Mouse (Mus musculus) splenic B cell, adult 2 months (primary cell): Measurements from ENCODE around the gene Rai1.

ENCODE experiments used
- DNase-seq: peaks from one replicate; pipeline ENCODE4 v3.0.0-alpha.2; 2011; ENCODE audit warnings: low read depth, low spot score
- H3K27me3 ChIP-seq: 2 replicates; pipeline ENCODE4 v1.6.1; 2012; ENCODE audit warnings: mild to moderate bottlenecking, low read length, moderate library complexity, mixed read lengths; ENCODE audit not compliant: control insufficient read depth, poor library complexity, insufficient read depth, severe bottlenecking
- H3K36me3 ChIP-seq: 2 replicates; pipeline ENCODE4 v1.6.1; 2012; ENCODE audit warnings: mild to moderate bottlenecking, low read length, moderate library complexity, mixed read lengths; ENCODE audit not compliant: control insufficient read depth, poor library complexity, insufficient read depth, severe bottlenecking

Rai1 gene

GRCm38 (mm10) chr11:60127863-60128512 lies 23.2 kb downstream of the Rai1 start:
- no peaks in the 10 kb centered on the region for H3K27me3 ChIP-seq
- no peaks in the 10 kb centered on the region for H3K36me3 ChIP-seq
- DNase-seq: no peak

- DNase-seq: peak; percentile 26
- no peaks in the 10 kb centered on the region for H3K36me3 ChIP-seq
- no peaks in the 10 kb centered on the region for H3K27me3 ChIP-seq
Measured at GRCm38 (mm10) chr11:60130516-60130915, 25.7 kb downstream of the Rai1 start.

- H3K27me3 ChIP-seq: no peaks in the 10 kb centered on the region
- no peak for DNase-seq
- H3K36me3 ChIP-seq: no peaks in the 10 kb centered on the region
Measured at GRCm38 (mm10) chr11:60132061-60132460, 27.2 kb downstream of the Rai1 start.

DNA sequence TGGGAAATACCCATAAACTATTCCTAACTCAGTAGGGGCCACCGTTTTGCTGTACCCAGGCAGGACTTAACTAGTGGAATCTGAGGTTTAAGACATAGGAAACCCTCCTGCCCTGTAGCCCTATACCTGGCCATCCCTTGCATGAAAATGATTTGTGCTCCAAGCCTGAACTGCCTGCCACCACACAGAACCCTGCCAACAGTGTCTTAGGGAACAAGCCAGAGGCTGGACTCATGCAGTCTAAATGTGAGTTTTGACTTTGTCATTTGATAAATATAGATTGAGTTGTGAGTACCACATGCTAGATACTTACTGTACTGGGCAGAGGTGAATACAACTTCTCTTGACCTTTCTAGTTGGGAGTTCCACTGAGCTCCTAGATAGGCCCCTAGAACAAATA lies 31.7 kb downstream of the Rai1 start:
- no peaks in the 10 kb centered on the region for H3K27me3 ChIP-seq
- no peaks in the 10 kb centered on the region for H3K36me3 ChIP-seq
- DNase-seq: no peak

GRCm38 (mm10) chr11:60137170-60137569 lies 32.4 kb downstream of the Rai1 start:
- DNase-seq: no peak
- H3K36me3 ChIP-seq: no peaks in the 10 kb centered on the region
- H3K27me3 ChIP-seq: no peaks in the 10 kb centered on the region

DNA sequence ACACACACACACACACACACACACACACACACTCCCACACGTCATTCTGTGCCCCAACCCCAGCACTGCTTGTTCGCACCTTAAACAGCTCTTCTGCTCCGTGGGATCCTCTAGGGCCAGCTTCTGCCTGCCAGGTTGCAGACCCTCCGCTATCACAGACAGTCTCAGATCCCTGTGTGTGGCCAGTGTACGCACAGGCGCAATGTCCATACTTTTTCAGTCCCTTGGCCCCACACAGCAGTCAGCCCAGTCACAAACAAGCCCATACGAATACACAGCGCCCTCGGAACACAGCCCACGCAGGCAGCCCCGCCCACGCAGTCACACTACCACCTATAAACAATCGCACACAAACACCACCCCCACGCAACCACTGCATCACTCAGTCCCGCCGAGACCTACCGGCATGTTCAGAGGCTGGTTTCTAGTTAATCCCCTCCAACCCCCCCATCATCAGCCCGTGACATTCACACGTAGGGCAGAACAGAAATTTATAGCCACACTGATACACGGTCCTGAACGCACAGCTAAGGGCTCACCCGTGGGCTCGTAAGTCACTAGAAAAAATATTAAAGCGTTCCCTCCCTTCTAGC lies 34.4 kb downstream of the Rai1 start:
- Histone ChIP-seq H3K36me3 (no peaks in the 10 kb centered on the region), H3K27me3 (no peaks in the 10 kb centered on the region)
- DNase-seq: peak; percentile 21

GRCm38 (mm10) chr11:60139734-60140371 lies 35.0 kb downstream of the Rai1 start:
- no peaks in the 10 kb centered on the region for H3K27me3 ChIP-seq
- no peak for DNase-seq
- no peaks in the 10 kb centered on the region for H3K36me3 ChIP-seq

- Histone ChIP-seq H3K27me3 (no peaks in the 10 kb centered on the region), H3K36me3 (no peaks in the 10 kb centered on the region)
- DNase-seq: no peak
Measured at GRCm38 (mm10) chr11:60140586-60141284, 35.9 kb downstream of the Rai1 start.

GRCm38 (mm10) chr11:60141285-60141608 lies 36.4 kb downstream of the Rai1 start:
- H3K27me3 ChIP-seq: no peaks in the 10 kb centered on the region
- no peak for DNase-seq
- H3K36me3 ChIP-seq: 0 out of 2 replicates have a peak, but pooled peaks cover 2% of the 10 kb centered on the region

DNA sequence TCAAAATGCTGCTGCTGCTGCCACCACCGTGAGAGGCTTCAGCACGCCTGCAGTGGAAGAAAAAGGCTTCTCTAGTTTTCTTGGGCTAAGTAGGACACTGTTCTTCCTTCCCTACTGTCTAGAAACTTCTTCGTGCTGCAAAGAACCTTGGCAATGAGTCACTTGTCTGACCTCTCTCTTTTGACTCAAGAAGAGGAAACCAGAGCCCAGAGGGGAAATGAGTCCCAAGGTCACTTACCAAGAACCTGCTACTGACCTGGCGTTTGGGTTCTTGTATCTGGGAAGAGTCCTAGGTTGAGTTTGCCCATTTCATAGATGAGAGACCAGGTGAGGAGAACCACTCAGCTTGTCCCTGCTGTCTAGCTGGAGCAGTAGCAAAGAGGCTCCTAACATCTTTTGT lies 38.3 kb downstream of the Rai1 start:
- Histone ChIP-seq H3K36me3 (0 out of 2 replicates have a peak, but pooled peaks cover 2% of the 10 kb centered on the region), H3K27me3 (no peaks in the 10 kb centered on the region)
- DNase-seq: no peak

DNA sequence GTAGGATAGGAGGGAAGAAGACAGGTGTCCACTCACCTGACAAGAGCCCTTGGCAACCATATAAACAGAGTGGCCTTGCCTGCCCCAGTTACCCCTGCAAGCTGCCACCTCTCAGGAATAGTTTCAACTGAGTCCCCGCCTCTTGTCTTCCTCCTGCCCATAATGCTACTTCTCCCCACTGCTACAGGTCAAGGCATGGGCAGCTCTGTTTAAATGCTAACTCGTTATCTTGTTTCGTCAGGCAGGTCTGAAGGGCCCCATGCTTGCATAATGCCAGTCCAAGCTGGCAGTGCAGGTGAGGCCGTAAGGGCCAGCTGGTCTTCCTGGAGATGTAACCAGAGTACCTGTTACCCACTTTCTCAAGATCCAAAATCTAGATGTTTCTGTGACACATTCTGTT lies 41.4 kb downstream of the Rai1 start:
- no peak for DNase-seq
- H3K27me3 ChIP-seq: no peaks in the 10 kb centered on the region
- 0 out of 2 replicates have a peak, but pooled peaks cover 2% of the 10 kb centered on the region for H3K36me3 ChIP-seq

DNA sequence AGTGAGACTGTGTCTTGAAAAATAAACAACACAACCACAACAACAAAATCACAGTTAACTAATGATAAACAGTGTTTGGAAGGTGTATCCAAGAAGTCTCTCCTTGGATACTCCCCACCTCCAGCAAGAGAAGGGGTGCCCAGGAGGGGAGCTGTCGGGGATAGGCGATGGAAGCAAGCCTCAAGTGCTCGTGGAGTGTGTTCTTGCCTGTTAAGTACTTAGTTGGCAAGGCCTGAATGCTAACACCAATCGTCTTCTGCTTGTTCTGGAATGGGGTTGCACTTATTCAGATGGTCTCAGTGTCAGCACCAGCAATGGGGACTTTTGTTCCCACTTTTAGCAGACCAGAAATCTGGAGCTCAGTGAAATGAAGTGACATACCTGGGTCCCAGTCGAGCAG lies 43.8 kb downstream of the Rai1 start:
- H3K27me3 ChIP-seq: no peaks in the 10 kb centered on the region
- DNase-seq: no peak
- 0 out of 2 replicates have a peak, but pooled peaks cover 2% of the 10 kb centered on the region for H3K36me3 ChIP-seq

DNA sequence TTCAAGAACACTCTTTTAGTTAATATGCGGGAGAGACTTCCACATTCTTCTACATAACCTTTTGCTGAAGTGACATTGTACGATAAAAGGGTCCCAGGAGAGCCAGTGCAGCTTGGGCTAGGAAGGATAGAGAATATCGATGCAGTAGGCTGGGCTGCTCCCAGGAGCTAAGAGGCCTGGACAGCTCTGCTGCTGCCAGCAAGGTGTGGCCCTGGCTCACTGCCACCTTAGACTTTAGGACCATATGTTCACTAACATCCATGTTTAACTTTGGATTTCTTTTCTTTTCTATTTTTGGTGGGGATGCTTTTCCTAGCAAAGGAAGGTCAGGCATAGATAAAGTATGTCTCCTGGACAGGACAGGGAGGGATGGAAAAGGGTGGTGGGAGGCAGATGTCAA lies 44.3 kb downstream of the Rai1 start:
- no peak for DNase-seq
- Histone ChIP-seq H3K27me3 (no peaks in the 10 kb centered on the region), H3K36me3 (0 out of 2 replicates have a peak, but pooled peaks cover 2% of the 10 kb centered on the region)

GRCm38 (mm10) chr11:60150677-60151076 lies 45.9 kb downstream of the Rai1 start:
- Histone ChIP-seq H3K27me3 (no peaks in the 10 kb centered on the region), H3K36me3 (0 out of 2 replicates have a peak, but pooled peaks cover 2% of the 10 kb centered on the region)
- no peak for DNase-seq

- no peak for DNase-seq
- H3K36me3 ChIP-seq: no peaks in the 10 kb centered on the region; the same call in 1 of the 2 replicates
- H3K27me3 ChIP-seq: no peaks in the 10 kb centered on the region
Measured at GRCm38 (mm10) chr11:60152339-60152738, 47.5 kb downstream of the Rai1 start.
